Mouse (Mus musculus) CD4-positive, CD25-positive, alpha-beta regulatory T cell, adult 2 months (primary cell): ENCODE data around the gene Vtn.
"Not testable (repeated sequence)": the region's sequence is repeated elsewhere in the genome, so short reads cannot be mapped to it uniquely, and the experiment has no call there.

Experiments
- DNase-seq: peaks from one replicate; pipeline ENCODE4 v3.0.0-alpha.2; 2012; ENCODE audit warnings: low read depth, low spot score

The Vtn gene

DNA sequence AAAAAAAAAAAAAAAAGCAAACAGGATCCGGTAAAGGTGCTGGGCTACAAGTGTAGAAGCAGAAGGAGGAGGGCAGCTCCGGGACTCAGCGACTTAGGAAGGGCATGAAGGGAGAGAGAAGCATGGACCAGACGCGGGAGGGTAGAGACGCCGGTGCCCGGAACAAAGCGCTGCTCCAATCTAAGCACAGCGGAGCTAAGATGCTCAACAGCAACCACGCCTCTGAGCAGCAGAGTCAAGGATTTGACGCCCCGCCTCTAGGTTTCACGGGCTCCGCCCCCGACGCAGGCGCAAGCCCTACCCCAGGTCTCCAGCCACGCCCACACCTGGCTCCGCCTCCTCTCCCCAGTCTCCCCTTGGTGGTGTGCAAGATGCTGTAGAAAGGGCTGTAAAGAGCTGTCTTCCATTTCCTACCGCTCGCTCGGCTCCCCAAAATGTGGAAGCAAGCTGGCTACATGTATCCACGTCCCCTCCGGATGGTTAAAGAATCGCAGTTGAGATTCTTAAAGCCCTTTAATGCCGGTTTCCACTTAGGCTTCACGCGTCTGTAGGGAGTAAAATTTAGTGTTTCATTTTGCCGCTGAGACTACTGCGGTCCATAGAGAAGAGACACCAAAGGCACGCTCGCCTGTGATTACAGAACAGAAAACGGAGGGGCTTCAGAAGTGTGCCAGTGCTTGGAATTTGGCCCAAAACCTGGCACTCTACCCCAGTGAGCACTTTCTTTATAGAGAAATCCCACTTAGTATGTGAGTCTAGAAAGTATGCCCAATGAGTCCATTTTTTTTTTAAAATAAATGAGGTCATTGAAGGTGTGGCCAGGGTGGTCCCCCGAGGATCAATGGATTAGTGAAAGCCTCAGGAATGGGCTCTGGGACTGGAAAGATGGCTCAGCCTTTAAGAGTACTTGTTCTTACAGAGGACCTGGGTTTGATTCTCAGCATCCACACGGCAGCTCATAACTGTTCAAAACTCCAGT lies 1.1 kb upstream of the Vtn start, which contains the start of gene Sarm1:
Gene Sarm1, minus strand, starts transcription at position 211 of the 979 bp plus-strand sequence.
- DNase-seq, result peak; percentile 99

DNA sequence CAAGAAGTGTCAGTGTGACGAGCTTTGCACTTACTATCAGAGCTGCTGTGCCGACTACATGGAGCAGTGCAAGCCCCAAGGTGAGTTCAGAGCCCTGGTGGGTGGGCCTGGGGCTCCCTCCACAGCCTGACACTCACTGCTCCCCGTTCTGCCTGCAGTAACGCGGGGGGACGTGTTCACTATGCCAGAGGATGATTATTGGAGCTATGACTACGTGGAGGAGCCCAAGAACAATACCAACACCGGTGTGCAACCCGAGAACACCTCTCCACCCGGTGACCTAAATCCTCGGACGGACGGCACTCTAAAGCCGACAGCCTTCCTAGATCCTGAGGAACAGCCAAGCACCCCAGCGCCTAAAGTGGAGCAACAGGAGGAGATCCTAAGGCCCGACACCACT lies 652 bp downstream of the Vtn start:
- no peak for DNase-seq

DNA sequence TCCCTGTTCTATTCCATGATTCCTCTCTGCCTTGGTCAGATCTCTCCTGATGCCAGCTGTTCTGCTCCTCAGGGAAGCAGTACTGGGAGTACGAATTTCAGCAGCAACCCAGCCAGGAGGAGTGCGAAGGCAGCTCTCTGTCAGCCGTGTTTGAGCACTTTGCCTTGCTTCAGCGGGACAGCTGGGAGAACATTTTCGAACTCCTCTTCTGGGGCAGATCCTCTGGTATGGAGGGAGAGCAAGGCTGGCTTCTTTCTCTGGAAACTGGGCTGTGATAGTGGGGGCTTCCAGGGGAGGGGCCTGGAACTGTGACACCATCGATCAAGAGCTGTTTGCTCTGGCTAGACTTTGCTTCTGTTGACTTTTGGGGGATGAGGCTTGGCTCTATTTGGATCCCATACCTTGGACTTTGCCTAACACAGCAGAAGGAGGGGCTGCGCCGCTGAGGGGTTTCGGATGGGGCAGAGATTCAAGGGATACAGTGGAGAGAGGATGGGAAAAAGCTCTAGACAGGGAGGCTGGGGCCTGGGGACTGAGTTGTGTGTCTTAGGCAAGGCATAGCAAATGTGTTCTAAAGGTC lies 1.8 kb downstream of the Vtn start:
- DNase-seq, result no peak

DNA sequence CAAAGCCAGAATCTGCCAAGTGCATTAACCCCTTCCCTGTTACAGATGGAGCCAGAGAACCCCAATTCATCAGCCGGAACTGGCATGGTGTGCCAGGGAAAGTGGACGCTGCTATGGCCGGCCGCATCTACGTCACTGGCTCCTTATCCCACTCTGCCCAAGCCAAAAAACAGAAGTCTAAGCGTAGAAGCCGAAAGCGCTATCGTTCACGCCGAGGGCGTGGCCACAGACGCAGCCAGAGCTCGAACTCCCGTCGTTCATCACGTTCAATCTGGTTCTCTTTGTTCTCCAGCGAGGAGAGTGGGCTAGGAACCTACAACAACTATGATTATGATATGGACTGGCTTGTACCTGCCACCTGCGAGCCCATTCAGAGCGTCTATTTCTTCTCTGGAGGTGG lies 2.6 kb downstream of the Vtn start:
- no peak for DNase-seq

DNA sequence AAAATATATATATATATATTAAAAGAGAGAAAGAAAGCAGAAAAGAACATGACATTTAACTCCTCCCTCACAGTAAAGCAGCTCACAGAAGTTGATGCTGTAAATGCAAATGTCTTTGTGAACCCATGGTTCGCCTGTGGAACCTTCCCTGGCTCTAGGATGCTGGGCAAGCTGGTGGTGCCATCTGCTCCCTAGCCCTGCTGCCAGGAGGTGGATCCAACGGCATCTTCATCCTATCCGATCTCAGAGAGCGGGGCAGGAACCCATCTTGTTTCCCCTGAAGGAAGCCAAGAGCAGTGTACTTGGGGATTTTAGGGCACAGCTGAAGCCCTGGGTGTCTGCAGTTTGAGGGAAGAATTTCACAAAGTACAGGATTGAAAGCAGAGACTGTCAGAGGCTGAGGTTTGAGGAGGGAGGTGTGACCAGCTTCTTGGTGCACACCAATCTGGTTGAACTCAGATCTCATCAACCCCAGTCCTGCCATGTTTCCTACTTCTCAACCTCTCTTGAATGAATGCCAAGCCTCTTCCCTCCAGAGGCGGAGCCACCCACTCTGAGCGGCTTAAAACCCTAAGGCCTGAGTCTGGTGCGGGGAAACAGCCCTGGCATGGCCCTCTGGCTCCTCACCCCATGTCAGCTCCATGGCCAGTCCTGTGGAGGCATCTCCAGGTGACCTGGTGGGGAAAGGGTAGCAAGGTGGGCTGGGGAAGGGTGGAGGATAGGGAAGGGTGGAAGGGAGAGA lies 4.2 kb downstream of the Vtn start, which contains the start of gene Sebox:
Gene Sebox, plus strand, starts transcription at position 539 of the 742 bp plus-strand sequence.
- DNase-seq, result no peak

DNA sequence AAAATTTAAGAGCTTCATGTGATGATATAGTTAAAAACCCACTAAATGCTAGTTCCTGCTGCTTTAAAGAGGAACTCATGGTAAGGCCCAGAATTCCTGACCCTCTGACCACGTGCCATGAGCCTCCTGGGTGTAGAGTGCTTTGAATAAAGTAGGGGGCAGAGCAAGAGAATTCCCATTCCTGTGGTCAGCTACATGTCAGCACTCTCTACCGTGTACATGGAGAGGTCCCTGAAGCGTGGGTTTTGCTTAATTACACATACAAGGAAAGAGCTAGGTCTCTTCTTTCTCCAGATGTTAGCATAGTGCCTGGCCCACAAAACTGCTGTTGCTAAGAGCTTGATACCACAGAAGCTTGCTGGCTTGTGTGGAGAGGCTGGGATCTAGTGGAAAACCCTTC lies 6.5 kb downstream of the Vtn start:
- DNase-seq, result no peak

DNA sequence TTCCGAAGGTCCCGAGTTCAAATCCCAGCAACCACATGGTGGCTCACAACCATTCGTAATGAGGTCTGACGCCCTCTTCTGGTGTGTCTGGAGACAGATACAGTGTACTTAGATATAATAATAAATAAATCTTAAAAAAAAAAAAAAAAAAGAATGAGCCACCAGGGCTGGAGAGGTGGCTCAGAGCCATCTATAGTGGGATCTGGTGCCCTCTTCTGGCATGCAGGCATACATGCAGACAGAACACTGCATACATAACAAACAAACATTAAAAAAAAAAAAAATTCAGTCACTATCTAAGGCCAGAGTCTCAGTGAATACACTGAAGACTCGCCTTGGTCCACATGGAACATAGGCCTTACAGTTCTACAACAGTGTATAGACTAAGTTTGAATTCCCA lies 10.3 kb downstream of the Vtn start:
- peak; percentile 68 for DNase-seq

DNA sequence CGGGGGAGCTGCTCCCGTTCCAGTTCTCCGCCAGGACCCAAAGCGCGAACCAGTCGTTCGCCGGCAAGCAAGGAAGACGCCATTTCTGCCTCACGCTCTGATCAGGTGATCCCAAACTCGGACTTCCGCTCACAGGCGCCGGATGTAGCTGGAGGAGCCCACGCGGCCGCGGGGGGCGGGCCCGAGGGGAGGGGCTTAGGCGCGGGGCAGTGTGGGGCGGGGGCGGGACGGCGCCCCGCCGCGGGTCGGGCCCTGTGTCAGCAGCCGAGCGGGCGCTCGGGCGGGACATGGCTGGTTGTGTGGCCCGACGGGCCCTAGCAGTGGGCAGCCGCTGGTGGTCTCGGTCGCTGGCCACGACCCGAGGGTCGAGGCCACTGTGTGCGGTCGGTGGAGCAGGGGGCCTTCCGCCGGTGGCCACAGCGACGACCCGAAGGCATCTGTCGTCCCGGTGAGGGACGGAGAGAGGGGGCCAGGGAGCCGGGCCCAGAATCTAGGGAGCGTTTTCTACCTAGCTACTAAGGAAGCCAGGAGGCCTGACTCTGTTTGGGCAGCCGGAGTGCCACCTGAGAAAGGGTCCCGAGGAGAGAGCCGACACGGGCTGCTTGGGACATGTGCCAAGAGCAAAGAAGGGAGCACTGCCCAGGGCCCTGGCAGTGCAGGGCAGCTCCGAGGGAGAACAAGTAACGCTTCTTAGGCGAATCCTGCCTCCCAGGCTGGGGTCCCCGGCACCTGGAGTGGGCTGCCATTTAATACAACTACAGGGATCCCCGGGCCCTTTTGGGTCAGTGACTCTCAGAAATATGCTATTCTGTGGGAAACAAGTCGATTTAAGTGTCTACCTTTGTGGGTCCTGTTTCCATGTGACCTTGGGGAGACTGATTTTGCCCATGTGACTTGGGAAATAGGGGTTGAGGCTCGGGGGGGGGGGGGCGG lies 13.4 kb downstream of the Vtn start, which contains the start of the genes Tmem199 and Poldip2:
Gene Tmem199, minus strand, starts transcription at position 148 of the 933 bp plus-strand sequence.
Gene Poldip2, plus strand, starts transcription at position 169 of the 933 bp plus-strand sequence.
- DNase-seq, result peak; percentile 96

DNA sequence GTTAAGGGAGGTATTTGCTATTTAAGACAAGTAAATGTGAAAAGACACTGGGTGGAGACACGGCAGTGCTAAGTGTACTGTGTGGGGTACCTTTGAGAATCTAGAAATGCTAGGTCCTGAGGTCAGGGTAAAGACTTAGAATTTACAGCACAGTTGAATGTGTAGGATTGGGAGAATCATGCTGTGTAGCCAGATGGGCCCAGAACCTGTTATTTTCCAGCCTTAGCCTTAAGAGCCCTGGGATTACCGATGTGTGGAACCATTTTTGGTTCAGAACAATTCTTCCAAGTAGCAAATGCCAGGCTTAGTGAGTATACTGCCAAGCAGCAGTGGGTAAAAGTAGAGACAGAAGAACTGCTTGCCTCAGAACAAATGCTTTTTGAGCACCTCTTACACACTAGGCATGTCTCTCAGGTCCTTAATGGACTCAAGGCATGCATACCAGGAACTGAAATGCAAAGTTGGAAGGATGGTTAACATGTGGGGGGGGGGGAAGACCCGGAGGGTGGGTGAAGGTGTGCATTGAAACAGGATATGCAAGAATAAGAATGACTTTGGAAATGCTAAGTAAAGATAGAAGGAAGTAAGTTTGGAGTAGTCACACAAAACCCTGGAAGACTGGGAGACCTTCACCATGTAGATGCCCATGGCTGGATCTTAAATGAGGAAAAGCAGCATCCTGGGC lies 14.4 kb downstream of the Vtn start:
- DNase-seq, result no peak

DNA sequence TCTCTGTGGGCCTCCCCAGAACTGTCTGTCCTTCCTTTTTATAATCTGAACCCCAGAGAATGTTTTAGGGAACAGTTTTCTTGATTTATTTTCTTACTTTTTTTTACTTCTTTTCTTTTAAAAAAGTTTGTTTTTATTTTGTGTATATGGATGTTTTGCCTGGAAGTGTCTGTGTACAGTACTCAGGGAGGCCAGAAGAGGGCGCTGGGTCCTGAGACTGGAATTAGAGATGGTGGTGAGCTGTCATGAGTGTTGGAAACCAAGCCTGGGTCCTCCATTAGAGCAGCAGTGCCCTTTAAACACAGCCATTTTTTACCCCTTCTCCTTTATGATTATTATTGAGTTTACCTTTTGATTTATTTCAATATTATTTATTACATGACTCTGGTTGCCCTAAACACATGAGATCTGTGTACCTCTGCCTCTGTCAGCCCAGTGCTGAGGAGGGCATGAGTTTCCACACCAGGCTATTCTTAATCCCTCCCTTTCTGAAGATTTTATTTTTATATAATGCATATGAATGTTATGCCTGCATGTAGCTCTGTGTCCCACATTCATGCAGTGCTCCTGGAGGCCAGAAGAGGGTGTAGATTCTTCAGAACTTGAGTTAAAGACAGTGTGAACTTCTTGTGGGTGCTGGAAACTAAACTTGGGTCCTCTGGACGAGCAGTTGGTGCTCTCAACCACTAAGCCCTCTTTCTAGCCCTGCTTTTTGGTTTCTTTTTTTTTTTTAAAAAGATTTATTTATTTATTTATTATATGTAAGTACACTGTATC lies 16.8 kb downstream of the Vtn start:
- DNase-seq, result peak; percentile 53

DNA sequence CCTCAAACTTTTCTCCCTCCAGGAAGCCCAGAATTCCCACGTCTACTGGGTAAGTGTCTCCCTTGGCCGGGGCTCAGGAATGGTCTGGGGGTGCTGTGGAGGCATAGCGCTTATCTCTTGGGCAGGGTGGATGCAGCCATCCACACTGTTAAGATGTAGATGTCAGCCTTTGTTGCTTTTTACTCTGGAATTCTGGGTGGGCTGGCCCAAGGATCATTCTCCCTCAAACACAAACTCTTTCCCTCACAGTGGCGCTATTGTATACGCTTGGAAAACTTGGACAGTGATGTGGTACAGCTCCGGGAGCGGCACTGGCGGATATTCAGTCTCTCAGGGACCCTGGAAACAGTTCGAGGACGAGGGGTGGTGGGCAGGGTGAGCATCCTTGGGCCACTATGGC lies 20.0 kb downstream of the Vtn start:
- DNase-seq, result no peak

DNA sequence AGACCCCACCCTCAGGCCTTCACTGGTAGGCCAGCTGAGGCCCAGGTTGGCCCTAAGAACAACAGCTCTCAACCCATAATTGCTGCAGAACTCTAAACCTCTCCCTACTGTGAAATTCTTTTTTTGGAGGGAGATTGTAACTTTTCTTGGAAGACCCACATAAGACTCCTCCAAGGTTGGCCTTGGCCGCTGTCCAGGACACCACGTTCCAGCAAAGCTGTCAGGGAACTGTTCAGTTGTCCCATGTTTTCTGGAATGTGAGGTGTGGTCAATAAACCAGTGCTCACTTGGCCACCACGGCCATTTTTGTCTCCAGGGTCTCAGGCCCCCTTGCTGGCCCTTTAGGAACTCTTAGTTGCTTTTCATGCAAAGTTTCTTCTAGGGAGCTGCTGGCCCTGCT lies 23.0 kb downstream of the Vtn start:
- no peak for DNase-seq

DNA sequence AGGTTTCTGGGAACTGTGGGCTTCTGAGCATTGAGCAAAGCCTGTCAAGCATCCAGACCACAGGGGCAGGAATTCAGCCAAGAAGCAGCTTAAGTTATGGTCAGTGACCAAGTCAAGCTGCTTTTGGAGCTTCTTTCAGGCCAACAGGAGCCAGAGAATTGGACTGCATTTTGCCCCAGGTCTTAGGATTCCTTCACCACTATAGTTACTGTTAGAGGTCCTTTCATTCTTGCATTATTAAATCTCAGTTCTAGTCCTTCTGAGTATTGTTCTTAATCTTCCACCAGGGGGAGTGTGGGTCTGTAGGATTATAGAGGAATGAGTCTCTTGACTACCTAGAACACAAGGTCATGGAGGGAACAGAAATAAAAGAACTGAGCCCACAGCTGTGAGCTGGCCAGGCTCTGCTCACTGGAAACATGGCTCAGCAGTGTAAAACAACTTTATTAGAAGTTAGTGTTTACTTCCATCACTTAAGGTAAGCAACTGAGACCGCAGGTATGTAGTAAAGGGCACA lies 23.6 kb downstream of the Vtn start:
- DNase-seq, result peak; percentile 64

DNA sequence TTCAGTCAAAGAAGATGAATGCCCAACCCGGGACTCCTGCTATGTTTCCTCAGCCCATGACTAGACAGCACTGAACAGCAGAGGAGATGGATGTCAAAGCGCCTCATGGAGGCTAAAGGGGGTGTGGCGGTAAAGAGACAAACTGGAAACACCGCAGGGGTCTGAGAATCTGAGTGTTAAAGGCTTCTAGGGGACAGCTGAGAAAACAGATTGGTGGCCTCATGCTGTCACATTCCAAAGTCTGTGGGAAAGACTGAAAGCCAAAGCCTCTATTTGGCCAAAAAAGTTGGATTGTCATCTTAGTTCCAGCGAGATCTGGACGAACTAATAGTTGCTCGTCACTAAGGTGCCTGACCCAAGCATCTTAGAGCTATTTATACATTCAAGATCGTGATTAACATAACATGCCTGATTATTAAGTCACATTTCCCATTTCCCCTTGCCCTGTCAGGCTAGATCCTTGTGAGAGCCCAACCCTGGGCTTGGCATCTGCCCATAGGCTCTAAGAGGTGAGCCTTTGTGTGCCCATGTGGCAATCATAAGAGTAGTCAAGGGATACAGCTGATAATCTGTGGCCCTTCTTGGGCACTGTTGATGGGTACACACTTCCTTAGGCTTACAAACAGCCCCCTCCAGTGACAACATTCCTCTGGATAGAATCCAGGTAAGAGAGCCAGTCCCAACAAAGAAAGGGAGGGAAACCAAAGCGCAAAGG lies 24.5 kb downstream of the Vtn start:
- DNase-seq, result no peak

DNA sequence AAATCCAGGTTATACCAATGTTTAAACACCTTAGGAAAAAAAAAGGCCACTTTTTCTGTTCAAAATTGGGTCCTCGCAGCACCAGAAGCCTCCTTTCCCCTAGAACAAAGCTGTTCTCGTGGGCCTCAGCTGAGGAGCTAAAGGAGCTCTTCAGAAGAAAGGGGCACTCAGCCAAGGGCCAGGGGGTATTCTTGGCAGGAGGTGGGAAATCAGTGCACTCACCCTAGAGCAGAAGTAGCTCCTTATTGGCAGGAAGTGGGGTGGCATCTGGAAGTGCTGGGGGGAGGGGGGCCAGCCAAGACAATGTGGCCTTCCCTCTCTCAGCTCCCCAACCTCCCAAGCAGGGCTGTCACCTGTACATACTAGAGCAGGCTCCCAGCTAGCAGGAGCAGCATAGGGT lies 25.9 kb downstream of the Vtn start:
- DNase-seq, result no peak

DNA sequence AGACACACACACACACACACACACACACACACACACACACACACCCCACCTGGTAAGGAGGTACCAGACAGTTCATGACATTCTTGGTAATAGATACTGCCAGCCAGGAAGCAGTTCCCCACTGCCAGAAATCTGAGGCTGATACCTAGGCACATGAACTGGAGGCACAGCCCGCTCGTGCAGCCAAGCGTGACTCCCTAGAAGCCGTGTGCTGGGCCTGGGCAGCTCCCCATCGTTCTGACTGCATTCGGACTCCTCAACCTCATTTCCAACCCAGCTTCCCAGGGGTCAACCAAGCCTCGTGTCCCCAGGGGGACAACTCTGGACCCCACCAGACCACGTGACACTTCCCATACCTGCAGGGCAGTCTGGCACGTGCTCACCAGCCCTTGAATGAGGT lies 29.8 kb downstream of the Vtn start:
- DNase-seq, result no peak

DNA sequence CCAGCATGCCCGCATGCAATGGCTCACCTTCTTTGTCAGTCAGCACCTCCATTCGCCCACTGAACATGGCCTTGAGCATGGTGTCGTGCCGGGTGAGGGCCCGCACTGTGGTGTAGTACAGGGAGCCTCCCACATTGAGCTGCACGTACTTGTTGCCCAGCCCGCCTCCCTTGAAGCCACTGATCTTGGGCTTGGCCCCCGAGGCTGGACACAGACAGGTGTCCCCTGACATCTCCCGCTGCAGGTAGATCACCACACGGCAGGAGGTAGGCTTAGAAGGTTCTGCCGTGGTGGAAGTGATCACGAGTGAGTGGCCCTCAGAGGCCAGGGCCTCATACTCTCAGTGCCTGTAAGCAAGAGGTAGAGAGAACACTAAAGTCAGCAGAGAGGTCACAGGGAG lies 31.1 kb downstream of the Vtn start:
- DNase-seq, result no peak

DNA sequence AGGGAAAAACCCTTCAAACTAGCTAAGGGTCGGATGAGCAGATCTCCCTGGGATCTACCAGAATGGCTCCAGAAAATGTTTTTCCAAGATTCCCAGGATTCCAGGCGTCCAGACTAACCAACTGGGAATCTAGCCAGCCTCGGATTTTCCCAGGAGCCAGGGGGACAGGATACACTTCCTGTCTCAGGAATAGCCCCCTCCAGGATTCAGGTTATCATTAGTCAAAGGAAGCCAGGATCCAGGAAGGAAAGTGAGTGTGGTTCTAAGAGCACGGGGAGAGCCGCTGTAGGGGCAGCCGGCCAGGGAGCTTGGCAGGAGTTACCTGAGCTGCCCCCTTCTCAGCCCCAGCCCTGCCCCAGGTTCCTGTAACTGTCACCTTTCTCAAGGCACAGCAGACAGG lies 32.2 kb downstream of the Vtn start:
- no peak for DNase-seq

DNA sequence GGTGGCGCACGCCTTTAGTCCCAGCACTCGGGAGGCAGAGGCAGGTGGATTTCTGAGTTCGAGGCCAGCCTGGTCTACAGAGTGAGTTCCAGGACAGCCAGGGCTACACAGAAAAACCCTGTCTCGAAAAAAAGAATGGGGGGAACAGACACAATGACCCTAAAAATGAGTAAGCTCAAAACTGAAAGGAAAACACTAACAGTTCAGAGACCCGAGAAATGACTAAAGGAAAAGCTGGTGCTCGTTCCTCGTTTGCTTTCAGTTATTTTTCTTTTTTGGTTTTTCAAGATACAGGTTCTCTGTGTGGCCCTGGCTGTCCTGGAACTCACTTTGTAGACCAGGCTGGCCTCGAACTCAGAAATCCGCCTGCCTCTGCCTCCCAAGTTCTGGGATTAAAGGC lies 32.6 kb downstream of the Vtn start:
- DNase-seq, result not testable (repeated sequence)
